Mouse (Mus musculus) CD4-positive, CD25-positive, alpha-beta regulatory T cell, adult 4 months (primary cell): ENCODE results near the gene Tcf25. TPM values are rescaled to one million over a fixed set of nuclear protein-coding genes. Genes with fewer than 3 reads are reported as not detected.
A peak's percentile ranks its signal among the peaks of the same experiment; 100 is the strongest.
"Not testable (repeated sequence)": the region's sequence is repeated elsewhere in the genome, so short reads cannot be mapped to it uniquely, and the experiment has no call there.

Experiments
- ATAC-seq: one replicate; pipeline ENCODE4 v1.8.0; 2017
- polyA plus RNA-seq, 2 experiments: library from polyadenylated mRNA; unstranded; fragments of 100-300 nt; shearing (Covaris generic); gene quantifications; one replicate each; pipeline ENCODE4 v1.2.1; 2017

The Tcf25 gene
- polyA plus RNA-seq, 2 experiments from 2014 or later = 83.1 to 91.9 TPM

DNA sequence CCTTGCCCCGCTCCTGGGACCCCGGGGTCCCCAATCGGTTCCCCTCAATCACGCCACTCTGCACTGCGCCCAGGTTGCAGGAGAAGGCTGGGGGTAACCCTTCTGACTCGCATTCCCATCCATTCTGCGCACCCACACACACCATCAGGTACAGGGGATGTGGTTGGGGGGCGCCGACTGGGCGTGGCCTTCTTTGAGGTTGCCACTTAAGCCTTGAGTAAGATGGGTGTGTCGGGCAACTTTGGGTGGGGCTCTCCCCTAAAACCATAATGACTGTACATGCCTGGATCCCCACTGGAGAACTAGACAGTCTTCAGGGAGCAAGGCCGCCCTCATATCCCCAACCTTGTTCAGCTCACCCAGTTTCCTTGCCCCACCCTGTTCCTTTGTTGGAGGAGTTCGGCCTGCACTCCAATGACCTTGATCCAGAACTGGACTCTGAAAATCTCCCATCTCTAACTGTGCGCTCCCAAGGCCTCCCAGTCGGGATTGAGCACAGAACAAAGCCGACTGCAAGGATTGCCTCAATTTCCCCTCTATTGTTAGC is 38.3 kb downstream of the Tcf25 start:
- no peak for ATAC-seq

DNA sequence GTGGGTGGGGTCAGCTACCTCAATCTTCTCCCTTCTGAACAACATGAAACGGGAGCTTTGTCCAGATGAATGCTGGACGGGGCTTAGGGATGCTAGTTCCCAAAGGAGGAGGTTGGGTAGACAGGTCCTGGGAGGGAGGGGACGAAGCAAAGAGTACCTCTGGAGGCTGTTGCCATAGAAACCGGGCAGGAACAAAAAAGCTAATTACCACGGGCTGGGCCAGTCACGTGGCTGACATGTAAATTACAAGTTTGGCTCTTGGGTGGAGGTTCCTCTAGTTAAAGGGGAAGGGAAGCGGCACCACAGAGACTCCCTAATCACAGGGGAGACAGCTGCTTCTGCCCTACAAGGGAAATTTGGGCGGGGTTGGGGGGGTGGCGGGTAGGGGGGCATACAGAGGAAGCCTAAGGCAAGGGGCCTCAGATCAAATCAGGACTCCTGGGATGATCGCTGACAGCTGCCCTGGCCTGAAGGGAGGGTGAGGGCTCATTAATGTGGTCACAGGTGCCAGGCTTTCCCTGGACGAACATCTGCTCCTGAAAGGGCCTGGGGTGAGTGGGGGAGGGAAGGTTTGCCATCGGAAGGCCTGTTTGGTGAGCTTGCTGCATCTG is 39.1 kb downstream of the Tcf25 start:
- peak; percentile 53 for ATAC-seq

DNA sequence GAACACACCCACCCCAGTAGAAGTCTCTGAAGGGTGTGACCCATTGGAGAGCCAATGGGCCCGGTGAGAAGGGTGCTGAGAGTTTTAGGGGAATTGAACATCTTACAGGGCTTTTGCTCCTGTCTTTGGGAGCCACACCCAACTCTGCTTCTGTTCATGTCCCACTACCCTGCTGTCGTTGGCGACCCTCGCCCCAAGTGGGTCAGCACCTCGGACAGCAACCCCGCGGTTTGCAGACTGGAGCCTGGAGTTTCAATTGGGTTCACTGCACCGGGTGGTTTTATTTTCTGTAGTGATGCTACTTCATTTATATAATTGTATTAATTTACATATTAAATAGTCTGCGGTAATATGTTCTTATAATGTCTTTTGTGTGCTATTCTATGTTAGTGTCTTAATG is 40.7 kb downstream of the Tcf25 start:
- ATAC-seq = no peak

DNA sequence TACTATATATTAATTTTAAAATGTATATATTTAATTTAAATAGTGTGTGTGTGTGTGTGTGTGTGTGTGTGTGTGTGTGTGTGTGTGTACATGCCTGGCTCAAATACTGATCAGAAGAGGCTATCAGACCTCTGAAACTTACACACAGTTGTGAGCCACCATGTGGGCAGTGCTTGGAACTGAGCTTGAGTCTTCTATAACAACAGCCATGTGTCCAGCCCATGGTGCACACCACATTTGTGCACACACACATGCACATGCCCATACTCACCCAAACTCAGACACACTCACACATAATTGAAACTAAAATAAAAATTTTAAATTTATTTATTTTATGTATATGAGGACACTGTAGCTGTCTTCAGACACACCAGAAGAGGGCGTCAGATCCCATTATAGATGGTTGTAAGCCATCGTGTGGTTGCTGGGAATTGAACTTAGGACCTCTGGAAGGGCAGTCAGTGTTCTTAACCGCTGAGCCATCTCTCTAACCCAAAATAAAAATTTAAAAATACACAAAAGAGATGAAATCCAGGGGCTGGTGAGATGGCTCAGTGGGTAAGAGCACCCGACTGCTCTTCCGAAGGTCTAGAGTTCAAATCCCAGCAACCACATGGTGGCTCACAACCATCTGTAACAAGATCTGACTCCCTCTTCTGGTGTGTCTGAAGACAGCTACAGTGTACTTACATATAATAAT is 41.6 kb downstream of the Tcf25 start:
- ATAC-seq = not testable (repeated sequence)

DNA sequence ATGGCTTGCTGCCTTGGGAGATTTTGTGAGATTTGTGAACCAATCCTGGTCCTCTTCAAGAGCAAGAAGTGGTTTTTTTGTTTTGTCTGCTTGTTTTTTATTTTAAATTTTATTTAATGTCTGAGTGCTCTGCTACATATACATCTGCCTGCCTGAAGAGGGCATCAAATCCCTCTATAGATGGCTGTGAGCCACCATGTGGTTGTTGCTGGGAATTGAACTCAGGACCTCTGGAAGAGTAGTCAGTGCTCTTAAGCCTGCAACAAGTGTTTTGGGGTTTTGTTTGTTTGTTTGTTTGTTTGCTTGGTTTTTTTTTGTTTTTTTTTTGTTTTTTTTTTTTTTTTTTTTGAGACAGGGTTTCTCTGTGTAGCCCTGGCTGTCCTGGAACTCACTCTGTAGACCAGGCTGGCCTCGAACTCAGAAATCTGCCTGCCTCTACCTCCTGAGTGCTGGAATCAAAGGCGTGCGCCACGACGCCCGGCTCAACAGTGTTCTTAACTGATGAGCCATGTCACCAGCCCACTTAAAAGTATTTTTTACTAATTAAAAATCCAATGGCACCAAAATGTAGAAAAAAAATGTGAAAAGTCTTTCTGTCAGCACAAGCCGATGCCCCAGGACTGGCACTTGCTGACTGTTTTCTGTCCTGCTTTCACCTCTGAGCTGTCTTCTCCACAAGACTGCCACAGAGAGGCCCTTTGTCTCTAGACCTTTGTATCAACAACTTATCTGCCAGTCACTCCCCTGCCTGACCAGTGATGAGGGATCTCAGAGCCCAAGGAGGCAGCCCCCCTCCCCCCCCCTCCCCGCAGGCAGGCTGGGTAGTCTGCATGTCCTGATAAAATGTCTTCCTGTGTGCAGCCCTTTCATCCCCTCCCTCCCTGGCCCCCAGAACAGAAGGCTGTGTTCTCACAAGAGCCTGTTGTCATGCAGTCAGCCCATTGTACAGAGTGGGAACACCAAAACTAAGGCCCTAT is 42.7 kb downstream of the Tcf25 start:
- ATAC-seq = no peak

DNA sequence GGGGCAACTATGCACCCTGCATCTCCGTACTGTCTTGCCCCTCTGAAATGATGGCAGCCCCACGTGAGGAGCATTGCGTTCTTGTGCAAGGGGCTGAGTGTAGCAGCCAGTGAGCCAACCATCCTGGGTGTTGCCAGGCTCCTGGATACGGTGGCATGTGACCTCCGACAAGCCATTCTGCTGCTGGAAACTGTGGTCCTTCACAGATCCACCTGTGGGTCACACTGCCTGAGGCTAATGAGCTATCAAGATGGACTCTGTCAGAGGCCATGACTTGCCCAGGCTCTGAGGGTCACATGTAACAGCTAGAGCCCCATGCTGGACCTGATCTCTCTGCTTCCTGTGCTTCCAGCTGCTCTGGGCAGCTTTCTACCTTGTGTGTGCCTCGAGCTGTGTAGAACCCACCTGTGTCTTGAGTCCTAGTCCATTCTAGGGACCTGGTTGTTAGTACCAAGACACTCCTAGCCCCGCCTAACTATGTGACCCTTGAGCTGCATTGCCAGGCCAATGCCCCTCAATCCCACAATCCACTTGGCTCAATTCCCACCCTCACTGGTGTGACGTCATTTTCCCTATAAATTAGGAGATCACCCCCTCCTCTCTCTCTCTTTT is 43.5 kb downstream of the Tcf25 start:
- no peak for ATAC-seq

DNA sequence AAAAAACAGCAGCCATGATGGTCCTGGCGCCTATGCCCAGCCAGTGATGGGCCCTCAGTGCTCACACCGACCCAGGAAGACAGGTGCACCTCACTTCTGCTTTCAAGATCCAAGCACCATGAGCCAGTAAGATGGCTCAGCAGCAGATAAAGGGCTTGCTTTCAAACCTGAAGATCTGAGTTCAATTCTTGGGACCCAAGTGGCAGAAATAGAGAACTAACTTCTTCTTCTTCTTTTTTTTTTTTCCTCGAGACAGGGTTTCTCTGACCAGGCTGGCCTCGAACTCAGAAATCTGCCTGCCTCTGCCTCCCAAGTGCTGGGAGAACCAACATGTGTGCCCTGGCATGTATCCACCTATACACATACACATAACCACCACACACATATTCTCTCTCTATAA is 46.2 kb downstream of the Tcf25 start:
- ATAC-seq = no peak

DNA sequence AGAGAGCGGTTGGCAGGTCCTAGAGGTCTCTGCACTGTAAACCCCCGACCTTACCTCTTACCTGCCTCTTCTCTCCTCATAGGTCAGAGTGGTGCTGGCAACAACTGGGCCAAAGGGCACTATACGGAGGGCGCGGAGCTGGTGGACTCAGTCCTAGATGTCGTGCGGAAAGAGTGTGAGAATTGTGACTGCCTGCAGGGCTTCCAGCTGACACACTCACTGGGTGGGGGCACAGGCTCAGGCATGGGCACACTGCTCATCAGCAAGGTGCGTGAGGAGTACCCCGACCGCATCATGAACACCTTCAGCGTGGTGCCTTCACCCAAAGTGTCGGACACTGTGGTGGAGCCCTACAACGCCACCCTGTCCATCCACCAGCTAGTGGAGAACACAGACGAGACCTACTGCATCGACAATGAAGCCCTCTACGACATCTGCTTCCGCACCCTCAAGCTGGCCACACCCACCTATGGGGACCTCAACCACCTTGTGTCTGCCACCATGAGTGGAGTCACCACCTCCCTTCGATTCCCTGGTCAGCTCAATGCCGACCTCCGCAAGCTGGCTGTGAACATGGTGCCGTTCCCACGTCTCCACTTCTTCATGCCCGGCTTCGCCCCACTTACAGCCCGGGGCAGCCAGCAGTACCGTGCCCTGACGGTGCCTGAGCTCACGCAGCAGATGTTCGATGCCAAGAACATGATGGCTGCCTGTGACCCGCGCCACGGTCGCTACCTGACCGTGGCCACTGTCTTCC is 47.1 kb downstream of the Tcf25 start:
- no peak for ATAC-seq

DNA sequence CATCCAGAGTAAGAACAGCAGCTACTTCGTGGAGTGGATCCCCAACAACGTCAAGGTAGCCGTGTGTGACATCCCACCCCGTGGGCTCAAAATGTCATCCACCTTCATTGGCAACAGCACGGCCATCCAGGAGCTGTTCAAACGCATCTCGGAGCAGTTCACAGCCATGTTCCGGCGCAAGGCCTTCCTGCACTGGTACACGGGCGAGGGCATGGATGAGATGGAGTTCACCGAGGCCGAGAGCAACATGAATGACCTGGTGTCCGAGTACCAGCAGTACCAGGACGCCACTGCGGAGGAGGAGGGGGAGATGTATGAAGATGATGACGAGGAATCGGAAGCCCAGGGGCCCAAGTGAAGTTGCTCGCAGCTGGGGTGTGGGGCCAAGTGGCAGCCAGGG is 47.8 kb downstream of the Tcf25 start:
- no peak for ATAC-seq

DNA sequence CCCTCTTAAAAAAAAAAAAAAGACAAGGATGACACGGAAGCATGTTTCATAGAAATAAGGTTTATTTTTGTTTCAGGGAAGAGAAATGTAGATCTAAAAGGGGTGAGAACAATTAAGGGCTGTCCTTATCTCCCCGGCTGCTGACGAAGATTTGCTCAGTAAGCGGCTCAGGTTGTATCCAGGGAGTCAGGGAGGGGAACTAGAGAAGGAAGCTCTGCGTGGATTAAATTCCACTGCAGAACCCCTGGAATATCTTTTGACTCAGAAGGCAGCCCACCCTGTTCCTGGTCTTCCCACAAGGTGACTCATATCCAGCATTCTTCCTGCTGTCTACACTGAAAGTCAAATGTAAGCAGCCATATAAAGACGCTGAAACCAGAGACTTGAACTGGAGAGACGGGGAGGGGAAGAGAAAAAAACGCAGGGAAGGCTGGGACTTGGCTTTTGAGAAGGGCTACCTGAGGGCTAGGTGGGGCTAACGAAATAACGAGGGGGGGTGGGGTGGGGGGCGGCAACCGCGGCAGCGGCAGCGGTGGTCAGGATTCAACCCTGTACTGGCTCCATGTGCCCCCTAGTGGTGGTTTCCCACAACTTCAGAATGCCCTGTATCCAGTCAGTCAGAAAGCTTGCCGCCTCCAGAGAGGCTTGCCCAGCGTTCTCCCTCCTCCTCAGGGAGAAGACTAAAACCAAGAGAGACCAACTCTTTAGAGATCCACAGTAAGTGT is 48.7 kb downstream of the Tcf25 start:
- ATAC-seq = no peak

DNA sequence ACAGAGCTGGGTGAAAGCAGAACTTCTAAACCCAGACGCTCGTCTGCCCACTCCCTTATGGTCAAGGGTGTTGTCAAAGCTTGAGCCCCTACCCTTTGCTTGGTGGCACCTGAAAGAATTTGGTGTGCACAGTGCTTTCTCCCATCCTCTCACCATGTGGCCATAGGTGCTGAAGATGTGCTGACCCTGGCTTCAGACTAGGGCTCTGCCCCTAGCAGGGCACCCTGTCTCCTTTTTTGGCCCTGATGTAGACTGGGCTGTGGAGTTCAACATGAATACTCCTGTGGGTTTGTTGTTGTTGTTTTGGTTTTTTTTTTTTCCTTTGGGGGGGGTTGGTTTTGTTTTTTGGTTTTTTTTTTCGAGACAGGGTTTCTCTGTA is 49.2 kb downstream of the Tcf25 start:
- ATAC-seq = no peak

DNA sequence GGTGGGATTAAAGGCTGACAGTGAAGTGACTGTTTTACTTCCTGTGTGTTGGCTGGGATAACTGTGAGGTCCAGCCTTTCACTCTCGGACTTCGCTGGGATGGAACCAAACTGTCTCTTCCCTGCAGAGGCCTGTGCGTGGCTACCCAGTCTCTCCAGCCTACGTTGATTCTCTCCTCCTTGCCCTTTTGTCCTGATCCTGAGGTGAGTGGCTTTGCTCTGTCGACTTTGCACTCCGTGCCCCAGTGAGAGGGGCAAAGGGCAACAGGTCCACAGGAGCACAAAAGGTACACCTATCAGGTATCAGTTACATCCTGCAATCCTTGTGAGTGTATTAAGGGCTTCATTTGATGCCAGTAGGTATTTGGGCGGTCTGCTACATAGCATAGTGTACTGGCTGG is 49.9 kb downstream of the Tcf25 start, which contains the start of gene Def8:
Gene Def8, plus strand, starts transcription at position 87 of the 400 bp plus-strand sequence.
- ATAC-seq = no peak

DNA sequence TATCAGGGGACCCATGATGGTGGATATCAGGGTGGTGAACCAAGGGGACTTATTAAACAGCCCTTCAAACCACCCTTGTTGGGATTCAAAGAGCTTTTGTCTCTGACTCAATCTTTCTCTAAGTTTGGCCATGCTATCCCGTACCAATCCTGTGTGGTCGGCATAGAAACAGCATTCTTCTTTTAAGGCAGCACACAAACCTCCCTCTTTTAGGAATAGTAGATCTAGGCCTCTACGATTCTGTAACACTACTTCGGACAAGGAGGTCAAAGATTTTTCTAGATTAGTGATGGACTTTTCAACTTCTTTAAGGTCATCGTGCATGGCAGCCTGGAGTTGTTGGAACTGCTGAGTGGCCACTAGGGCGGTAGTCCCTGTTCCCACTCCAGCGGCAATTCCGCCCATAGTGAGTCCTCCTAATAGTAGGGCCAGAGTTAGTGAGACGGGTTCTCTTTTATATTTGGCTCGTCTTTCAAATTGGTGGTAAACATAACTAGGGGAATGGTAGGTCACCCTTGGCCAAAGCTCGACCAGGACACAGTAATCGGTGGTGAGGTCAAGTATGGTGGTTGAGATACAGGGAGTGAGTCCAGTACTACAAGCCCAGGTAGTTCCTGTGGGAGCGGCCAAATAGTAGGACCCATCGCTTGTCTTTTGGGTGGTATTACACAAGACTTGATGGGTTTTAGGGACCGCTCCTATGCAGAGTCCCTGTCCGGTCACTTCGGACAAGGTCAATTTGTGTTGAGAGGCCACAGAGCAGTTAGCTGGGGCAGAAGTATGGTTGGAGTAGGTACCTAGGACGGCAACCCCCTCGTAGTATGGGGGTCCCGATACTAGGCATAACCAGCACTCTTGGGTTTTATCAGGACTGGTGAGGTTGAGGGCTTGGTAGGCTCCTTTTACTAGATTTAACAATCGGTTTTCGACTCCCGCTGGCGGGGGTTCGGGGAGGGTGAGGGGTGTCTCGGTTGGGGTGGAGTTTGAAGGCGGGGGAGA is 53.3 kb downstream of the Tcf25 start:
- ATAC-seq = no peak

DNA sequence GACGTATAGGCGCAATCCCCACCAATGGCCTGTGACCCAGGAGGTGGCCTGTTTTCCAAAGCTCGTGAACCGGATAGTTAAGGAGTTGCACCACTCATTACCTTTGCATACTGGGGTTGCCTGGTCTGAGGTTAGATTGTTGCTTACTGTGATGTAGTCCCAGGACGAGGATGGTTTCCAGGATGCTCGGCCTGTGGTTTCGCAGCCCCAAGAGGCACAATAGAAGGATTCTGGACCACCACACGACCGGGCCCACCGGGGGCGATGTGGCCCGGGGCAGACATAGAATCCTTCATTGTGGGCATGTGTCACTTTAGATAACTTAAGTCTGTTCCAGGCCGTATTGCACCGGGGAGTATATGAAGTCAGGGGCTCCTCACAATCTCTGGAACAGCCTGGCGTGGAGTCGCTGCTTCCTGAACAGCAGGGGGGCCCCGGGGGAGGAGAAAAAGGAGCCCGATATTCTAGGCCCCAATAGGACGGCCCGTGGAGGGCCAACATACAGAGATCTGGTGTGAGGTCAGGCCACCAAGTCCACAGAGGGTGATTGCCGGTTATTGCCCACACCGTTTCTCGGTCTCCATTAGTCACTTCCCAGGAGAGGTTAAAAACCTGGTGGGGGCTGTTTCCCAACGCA is 54.2 kb downstream of the Tcf25 start:
- ATAC-seq = no peak

DNA sequence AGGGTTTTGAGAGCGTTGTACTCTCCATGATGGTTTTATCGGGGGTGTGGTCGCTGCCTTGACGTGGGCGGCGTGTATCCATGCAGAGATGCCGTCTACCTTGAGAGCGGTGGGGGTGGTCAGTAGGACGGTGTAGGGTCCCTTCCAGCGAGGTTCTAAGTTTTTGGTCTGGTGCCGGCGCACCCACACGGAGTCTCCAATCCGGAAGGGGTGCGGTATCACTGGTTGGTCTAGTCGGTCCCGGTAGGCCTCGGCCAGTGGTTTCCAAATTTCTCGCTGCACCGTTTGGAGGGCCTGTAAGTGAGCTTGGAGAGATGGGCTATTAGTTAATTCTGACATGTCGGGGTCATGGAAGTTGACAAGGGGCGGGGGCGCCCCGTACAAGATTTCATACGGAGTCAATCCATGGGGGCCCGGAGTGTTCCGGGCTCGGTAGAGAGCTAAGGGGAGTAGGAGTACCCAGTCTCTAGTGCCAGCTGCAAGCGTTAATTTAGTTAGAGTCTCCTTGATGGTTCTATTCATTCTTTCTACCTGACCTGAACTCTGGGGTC is 54.9 kb downstream of the Tcf25 start:
- no peak for ATAC-seq

DNA sequence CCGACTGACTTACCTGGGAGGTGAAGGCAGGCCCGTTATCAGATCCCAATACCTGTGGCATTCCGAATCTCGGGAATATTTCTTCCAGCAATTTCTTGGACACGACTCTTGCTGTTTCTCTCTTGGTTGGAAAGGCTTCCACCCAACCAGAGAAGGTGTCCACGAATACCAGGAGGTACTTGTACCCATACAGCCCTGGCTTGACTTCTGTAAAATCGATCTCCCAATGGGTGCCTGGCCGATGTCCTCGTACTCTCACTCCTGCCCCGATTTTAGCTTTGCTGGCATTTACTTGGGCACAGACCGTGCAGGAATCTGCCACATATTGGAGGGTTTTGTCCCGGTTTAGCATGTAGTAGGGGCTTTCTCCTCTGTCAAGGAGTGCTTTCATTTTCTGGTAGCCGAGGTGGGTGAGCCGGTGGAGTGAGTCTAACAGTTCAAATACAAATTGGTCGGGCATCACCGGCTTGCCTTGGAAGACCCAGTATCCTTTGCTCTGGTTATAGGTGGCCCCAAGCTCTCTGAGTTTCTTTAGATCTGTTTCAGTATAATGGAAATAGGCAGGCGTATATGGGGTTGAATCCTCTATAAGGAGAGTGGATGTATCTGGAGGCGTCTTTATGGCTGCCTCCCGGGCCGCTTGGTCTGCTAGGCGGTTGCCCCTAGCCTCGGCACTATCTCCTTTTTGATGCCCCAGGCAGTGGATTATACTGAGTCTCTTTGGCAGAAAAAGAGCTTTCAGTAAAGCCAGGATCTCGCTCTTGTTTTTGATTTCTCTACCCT is 55.6 kb downstream of the Tcf25 start:
- ATAC-seq = no peak

DNA sequence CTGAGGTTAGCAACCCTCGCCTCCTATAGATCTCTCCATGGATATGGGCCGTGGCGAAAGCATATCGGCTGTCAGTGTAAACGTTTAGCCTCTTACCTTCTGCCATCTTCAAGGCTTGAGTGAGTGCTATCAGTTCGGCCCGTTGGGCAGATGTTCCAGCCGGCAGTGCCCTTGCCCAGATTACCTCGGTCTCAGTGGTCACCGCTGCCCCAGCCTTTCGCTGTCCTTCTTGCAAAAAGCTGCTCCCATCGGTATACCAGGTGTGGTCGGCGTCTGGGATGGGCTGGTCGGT is 56.1 kb downstream of the Tcf25 start:
- ATAC-seq = not testable (repeated sequence)

DNA sequence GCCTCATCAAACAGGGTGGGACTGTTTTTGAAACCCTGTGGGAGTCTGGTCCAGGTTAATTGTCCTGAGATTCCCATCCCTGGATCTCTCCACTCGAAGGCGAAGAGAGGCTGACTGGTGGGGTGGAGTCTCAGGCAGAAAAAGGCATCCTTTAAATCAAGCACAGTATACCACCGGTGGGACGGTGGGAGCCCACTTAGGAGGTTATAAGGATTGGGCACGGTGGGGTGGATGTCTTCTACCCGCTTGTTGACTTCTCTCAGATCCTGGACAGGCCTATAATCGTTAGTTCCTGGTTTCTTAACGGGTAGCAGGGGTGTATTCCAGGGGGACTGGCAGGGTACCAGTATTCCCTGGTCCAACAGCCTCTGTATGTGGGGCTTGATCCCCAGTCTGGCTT is 57.4 kb downstream of the Tcf25 start:
- not testable (repeated sequence) for ATAC-seq
